Mouse (Mus musculus) kidney, adult 2 months (tissue): ENCODE measurements around the gene Cemip. TPM values are rescaled to one million over a fixed set of nuclear protein-coding genes. Genes with fewer than 3 reads are reported as not detected.

Experiments
- DNase-seq: peaks from one replicate; pipeline ENCODE4 v3.0.0; 2021
- H3K27ac ChIP-seq: fragments of 200-500 bp; 2 replicates; pipeline ENCODE4 v1.5.1; 2012; ENCODE audit warnings: low read depth, low read length, control low read depth, inconsistent platforms; ENCODE audit not compliant: insufficient read depth
- H3K27me3 ChIP-seq: fragments of 200-500 bp; replicated peaks from 2 replicates; pipeline ENCODE4 v1.6.1; 2012; ENCODE audit warnings: mild to moderate bottlenecking, moderate library complexity, low read length, inconsistent platforms; ENCODE audit not compliant: control insufficient read depth, insufficient read depth
- H3K36me3 ChIP-seq: fragments of 200-500 bp; 2 replicates; pipeline ENCODE4 v1.6.1; 2012; ENCODE audit warnings: mild to moderate bottlenecking, moderate library complexity, low read length, inconsistent platforms; ENCODE audit not compliant: control insufficient read depth, insufficient read depth
- H3K4me1 ChIP-seq: fragments of 200-500 bp; 2 replicates; pipeline ENCODE4 v1.6.1; 2011; ENCODE audit warnings: low read length; ENCODE audit not compliant: control insufficient read depth, insufficient read depth
- H3K4me3 ChIP-seq: fragments of 200-500 bp; 2 replicates; pipeline ENCODE4 v1.5.1; 2011; ENCODE audit warnings: mild to moderate bottlenecking, low read depth, low read length, control low read depth; ENCODE audit not compliant: insufficient read depth
- CTCF ChIP-seq: fragments of 200-500 bp; conservative IDR thresholded peaks from 2 replicates; pipeline ENCODE4 v1.5.1; 2011; ENCODE audit warnings: low read depth, mild to moderate bottlenecking, control low read depth, low read length, moderate library complexity, mixed read lengths; ENCODE audit not compliant: insufficient read depth, insufficient read length
- POLR2A ChIP-seq: fragments of 200-500 bp; IDR thresholded peaks from one replicate; pipeline ENCODE4 v1.6.1; 2011; ENCODE audit warnings: low read depth, low read length, control low read depth
- WGBS: fragments of 180-500 bp; shearing (Covaris S2); methylation state at CpG from one replicate; pipeline ENCODE4 v1.1.7; 2018; 5-methylcytosine and 5-hydroxymethylcytosine counted together
- polyA plus RNA-seq: library from polyadenylated mRNA; depleted of rRNA; stranded (reverse); fragments of >200 nt; gene quantifications from 2 replicates; pipeline ENCODE4 v1.2.3, GENCODE M21; 2012

Gene Cemip
- polyA plus RNA-seq, 1 experiment = 0.08 TPM

- Histone ChIP-seq H3K27me3 (no peaks in the 10 kb centered on the region), H3K4me3 (no peak overlapping the region), H3K4me1 (peaks cover 3% of the 10 kb centered on the region), H3K36me3 (no peaks in the 10 kb centered on the region), H3K27ac (no peak overlapping the region)
- WGBS = 77% methylated on average over 4 of the region's 4 CpGs
- no peak for TF ChIP-seq POLR2A
- TF ChIP-seq CTCF = no peak
- DNase-seq = no peak
Observed at GRCm38 (mm10) chr7:84044581-84045290, 41.6 kb downstream of the Cemip start.

- DNase-seq = peak; percentile 89
- Histone ChIP-seq H3K27ac (no peak overlapping the region), H3K36me3 (no peaks in the 10 kb centered on the region), H3K4me3 (no peak overlapping the region), H3K27me3 (no peaks in the 10 kb centered on the region), H3K4me1 (peaks cover 5% of the 10 kb centered on the region)
- no peak for TF ChIP-seq CTCF
- TF ChIP-seq POLR2A = no peak
- 44% methylated on average over 1 of the region's 1 CpGs for WGBS
Observed at GRCm38 (mm10) chr7:84042726-84043125, 43.6 kb downstream of the Cemip start.

- no peak for TF ChIP-seq POLR2A
- TF ChIP-seq CTCF = no peak
- H3K27me3 ChIP-seq = no peaks in the 10 kb centered on the region
- no peak overlapping the region for H3K4me3 ChIP-seq
- peak; percentile 79 for DNase-seq
- no peak overlapping the region for H3K27ac ChIP-seq
- peaks cover 5% of the 10 kb centered on the region for H3K4me1 ChIP-seq
- 41% methylated on average over 8 of the region's 8 CpGs for WGBS
- H3K36me3 ChIP-seq = no peaks in the 10 kb centered on the region
Observed at GRCm38 (mm10) chr7:84039856-84040522, 46.3 kb downstream of the Cemip start.

- TF ChIP-seq CTCF = no peak
- no peak for TF ChIP-seq POLR2A
- 97% methylated on average over 10 of the region's 10 CpGs for WGBS
- Histone ChIP-seq H3K4me3 (no peak overlapping the region), H3K27ac (no peak overlapping the region), H3K4me1 (peaks cover 5% of the 10 kb centered on the region), H3K27me3 (no peaks in the 10 kb centered on the region), H3K36me3 (no peaks in the 10 kb centered on the region)
- DNase-seq = no peak
Observed at GRCm38 (mm10) chr7:84038642-84039041, 47.7 kb downstream of the Cemip start.

- no peaks in the 10 kb centered on the region for H3K27me3 ChIP-seq
- TF ChIP-seq POLR2A (no peak), CTCF (no peak)
- no peaks in the 10 kb centered on the region for H3K4me1 ChIP-seq
- no peak overlapping the region for H3K4me3 ChIP-seq
- H3K27ac ChIP-seq = no peak overlapping the region
- WGBS = 92% methylated on average over 1 of the region's 1 CpGs
- DNase-seq = no peak
- H3K36me3 ChIP-seq = no peaks in the 10 kb centered on the region
Observed at GRCm38 (mm10) chr7:84032831-84033230, 53.5 kb downstream of the Cemip start.

- Histone ChIP-seq H3K36me3 (no peaks in the 10 kb centered on the region), H3K27ac (no peak overlapping the region), H3K4me3 (no peak overlapping the region), H3K4me1 (no peaks in the 10 kb centered on the region), H3K27me3 (no peaks in the 10 kb centered on the region)
- WGBS = 34% methylated on average over 3 of the region's 3 CpGs
- TF ChIP-seq POLR2A = no peak
- TF ChIP-seq CTCF = no peak
- no peak for DNase-seq
Observed at GRCm38 (mm10) chr7:84029120-84029771, 57.1 kb downstream of the Cemip start.

- TF ChIP-seq CTCF (no peak), POLR2A (no peak)
- Histone ChIP-seq H3K36me3 (no peaks in the 10 kb centered on the region), H3K27me3 (no peaks in the 10 kb centered on the region), H3K27ac (no peak overlapping the region), H3K4me3 (no peak overlapping the region), H3K4me1 (no peaks in the 10 kb centered on the region)
- 65% methylated on average over 4 of the region's 4 CpGs for WGBS
- no peak for DNase-seq
Observed at GRCm38 (mm10) chr7:84028368-84028767, 57.9 kb downstream of the Cemip start.
